Mouse (Mus musculus) myocyte (in vitro differentiated cells): Measurements from ENCODE around the gene Pum2. TPM values are rescaled to one million over a fixed set of nuclear protein-coding genes. Genes with fewer than 3 reads are reported as not detected.

Source experiments
- H3K27me3 ChIP-seq: one replicate; pipeline ENCODE4 v1.6.1; 2011; ENCODE audit not compliant: control insufficient read depth, insufficient read depth, insufficient read length
- H3K36me3 ChIP-seq: one replicate; pipeline ENCODE4 v1.6.1; 2011; ENCODE audit not compliant: control insufficient read depth, insufficient read depth
- H3K4me2 ChIP-seq: one replicate; pipeline ENCODE4 v1.6.1; 2011; ENCODE audit warnings: low read depth, control low read depth
- H3K4me3 ChIP-seq: one replicate; pipeline ENCODE4 v1.5.1; 2011; ENCODE audit warnings: mild to moderate bottlenecking, control low read depth, moderate library complexity
- H3K79me2 ChIP-seq: one replicate; pipeline ENCODE4 v1.6.1; 2011; ENCODE audit not compliant: control insufficient read depth, insufficient read depth
- H3ac ChIP-seq: one replicate; pipeline ENCODE4 v1.6.1; 2011; ENCODE audit not compliant: control insufficient read depth, insufficient read length
- CEBPB ChIP-seq: IDR thresholded peaks from 2 replicates; pipeline ENCODE4 v1.6.1; 2011; ENCODE audit warnings: mild to moderate bottlenecking, moderate library complexity; ENCODE audit not compliant: poor library complexity, insufficient read depth, severe bottlenecking
- E2F4 ChIP-seq: IDR thresholded peaks from one replicate; pipeline ENCODE4 v1.6.1; 2011; ENCODE audit warnings: mild to moderate bottlenecking, control low read depth, moderate library complexity; ENCODE audit not compliant: insufficient read depth
- MAX ChIP-seq: IDR thresholded peaks from one replicate; pipeline ENCODE4 v1.6.1; 2011; ENCODE audit warnings: low read depth, mild to moderate bottlenecking, control low read depth
- MYOD1 ChIP-seq, 3 experiments: IDR thresholded peaks; one replicate each; pipeline ENCODE4 v1.6.1; 2011; ENCODE audit warnings: control low read depth in 2 of 3, low read depth in 2 of 3, mild to moderate bottlenecking in 2 of 3, moderate library complexity in 1 of 3; ENCODE audit not compliant: insufficient read length in 2 of 3, control insufficient read depth in 1 of 3
- MYOG ChIP-seq, 3 experiments: IDR thresholded peaks; one replicate each; pipeline ENCODE4 v1.6.1; 2011; ENCODE audit warnings: control low read depth in 2 of 3, low read depth in 2 of 3, mild to moderate bottlenecking in 2 of 3; ENCODE audit not compliant: insufficient read length in 2 of 3, control insufficient read depth in 1 of 3, insufficient read depth in 1 of 3
- POLR2A ChIP-seq: IDR thresholded peaks from one replicate; pipeline ENCODE4 v1.6.1; 2011; ENCODE audit warnings: low read depth, mild to moderate bottlenecking, control low read depth, moderate library complexity; ENCODE audit not compliant: insufficient read length
- POLR2AphosphoS2 ChIP-seq: IDR thresholded peaks from one replicate; pipeline ENCODE4 v1.6.1; 2011; ENCODE audit warnings: low read depth, control low read depth; ENCODE audit not compliant: insufficient read length
- REST ChIP-seq: IDR thresholded peaks from one replicate; pipeline ENCODE4 v1.6.1; 2011; ENCODE audit warnings: mild to moderate bottlenecking, control low read depth, moderate library complexity; ENCODE audit not compliant: insufficient read depth, insufficient read length
- SRF ChIP-seq: IDR thresholded peaks from one replicate; pipeline ENCODE4 v1.6.1; 2011; ENCODE audit warnings: low read depth; ENCODE audit not compliant: control insufficient read depth, insufficient read length
- TCF12 ChIP-seq: IDR thresholded peaks from one replicate; pipeline ENCODE4 v1.6.1; 2011; ENCODE audit warnings: mild to moderate bottlenecking, control low read depth; ENCODE audit not compliant: poor library complexity, insufficient read depth, severe bottlenecking
- TCF3 ChIP-seq: IDR thresholded peaks from one replicate; pipeline ENCODE4 v1.6.1; 2011; ENCODE audit warnings: low read depth, control low read depth; ENCODE audit not compliant: insufficient read length
- USF1 ChIP-seq: IDR thresholded peaks from one replicate; pipeline ENCODE4 v1.6.1; 2011; ENCODE audit warnings: low read depth, mild to moderate bottlenecking, control low read depth, moderate library complexity
- polyA plus RNA-seq: library from polyadenylated mRNA; unstranded; fragments of >200 nt; fragmentation: generic; extraction: Trizol; gene quantifications from one replicate; pipeline ENCODE4 v1.2.1, GENCODE M21; 2012; ENCODE audit warnings: missing spikeins

Gene Pum2
- polyA plus RNA-seq, 1 experiment = 17.8 TPM

GRCm38 (mm10) chr12:8790615-8791014, 116.7 kb downstream of the Pum2 start:
- peaks cover 41% of the 10 kb centered on the region for H3K79me2 ChIP-seq
- H3K36me3 ChIP-seq = peaks cover 14% of the 10 kb centered on the region
- H3K4me2 ChIP-seq = no peak overlapping the region
- H3K4me3 ChIP-seq = no peak overlapping the region
- TF ChIP-seq MYOG (IDR thresholded peaks at IDR 0.05; ENCODE audit: control insufficient read depth in 1 of 3, insufficient read depth in 1 of 3, insufficient read length in 2 of 3, low read depth in 2 of 3) (no peak), POLR2AphosphoS2 (no peak), REST (no peak), USF1 (no peak), TCF3 (no peak), TCF12 (no peak), SRF (no peak), POLR2A (no peak), CEBPB (no peak), MAX (no peak), E2F4 (no peak), MYOD1 (IDR thresholded peaks at IDR 0.05; ENCODE audit: control insufficient read depth in 1 of 3, insufficient read length in 2 of 3, low read depth in 2 of 3) (no peak)
- no peaks in the 10 kb centered on the region for H3K27me3 ChIP-seq
- H3ac ChIP-seq = no peak overlapping the region

GRCm38 (mm10) chr12:8793410-8794051, 119.6 kb downstream of the Pum2 start:
- Histone ChIP-seq H3K79me2 (peaks cover 14% of the 10 kb centered on the region), H3K4me2 (no peak overlapping the region), H3K27me3 (no peaks in the 10 kb centered on the region), H3K36me3 (peaks cover 14% of the 10 kb centered on the region), H3K4me3 (no peak overlapping the region), H3ac (no peak overlapping the region)
- no peak for TF ChIP-seq SRF
- no peak for TF ChIP-seq TCF12
- no peak for TF ChIP-seq MAX
- TF ChIP-seq E2F4 = no peak
- no peak for TF ChIP-seq REST
- TF ChIP-seq CEBPB = no peak
- TF ChIP-seq TCF3 = no peak
- no peak for TF ChIP-seq MYOG (IDR thresholded peaks at IDR 0.05; ENCODE audit: control insufficient read depth in 1 of 3, insufficient read depth in 1 of 3, insufficient read length in 2 of 3, low read depth in 2 of 3)
- no peak for TF ChIP-seq MYOD1 (IDR thresholded peaks at IDR 0.05; ENCODE audit: control insufficient read depth in 1 of 3, insufficient read length in 2 of 3, low read depth in 2 of 3)
- no peak for TF ChIP-seq USF1
- TF ChIP-seq POLR2A = no peak
- no peak for TF ChIP-seq POLR2AphosphoS2

- no peak overlapping the region for H3K4me2 ChIP-seq
- TF ChIP-seq CEBPB = no peak
- no peak for TF ChIP-seq REST
Observed at GRCm38 (mm10) chr12:8797936-8798335, 124.0 kb downstream of the Pum2 start.

GRCm38 (mm10) chr12:8798486-8799020, 124.6 kb downstream of the Pum2 start:
- Histone ChIP-seq H3K79me2 (no peaks in the 10 kb centered on the region), H3K4me2 (no peak overlapping the region), H3K27me3 (no peaks in the 10 kb centered on the region), H3K4me3 (no peak overlapping the region), H3K36me3 (peaks cover 11% of the 10 kb centered on the region), H3ac (no peak overlapping the region)
- no peak for TF ChIP-seq MAX
- TF ChIP-seq MYOD1 (IDR thresholded peaks at IDR 0.05; ENCODE audit: control insufficient read depth in 1 of 3, insufficient read length in 2 of 3, low read depth in 2 of 3) = no peak
- no peak for TF ChIP-seq E2F4
- no peak for TF ChIP-seq POLR2A
- no peak for TF ChIP-seq TCF12
- TF ChIP-seq POLR2AphosphoS2 = no peak
- no peak for TF ChIP-seq REST
- no peak for TF ChIP-seq SRF
- no peak for TF ChIP-seq USF1
- no peak for TF ChIP-seq MYOG (IDR thresholded peaks at IDR 0.05; ENCODE audit: control insufficient read depth in 1 of 3, insufficient read depth in 1 of 3, insufficient read length in 2 of 3, low read depth in 2 of 3)
- TF ChIP-seq TCF3 = no peak

More at GRCm38 (mm10) chr12:8797936-8798335, 124.0 kb downstream of the Pum2 start:
- Histone ChIP-seq H3K36me3 (peaks cover 14% of the 10 kb centered on the region), H3K4me3 (no peak overlapping the region), H3K79me2 (no peaks in the 10 kb centered on the region), H3K27me3 (no peaks in the 10 kb centered on the region), H3ac (no peak overlapping the region)

Other genes with a start within 250 kb of the Pum2 start
- gene Rhob, start 174.1 kb upstream of the Pum2 start, polyA plus RNA-seq = 415 TPM
- 0.06 TPM for gene Slc7a15, start 75.1 kb upstream of the Pum2 start, polyA plus RNA-seq
- 156 TPM for gene Sdc1, start 97.2 kb downstream of the Pum2 start, polyA plus RNA-seq
- 491 TPM for gene Laptm4a, start 247.5 kb downstream of the Pum2 start, polyA plus RNA-seq